Mouse (Mus musculus) G1E (cell line): ENCODE data around the gene Cntn2.

Experiments used
- CTCF ChIP-seq: IDR thresholded peaks from 2 replicates; pipeline ENCODE4 v1.5.1; 2012; ENCODE audit warnings: low read depth, low read length, inconsistent platforms, mixed read lengths
- GATA1 ChIP-seq: IDR thresholded peaks from 2 replicates; pipeline ENCODE4 v1.6.1; 2012; ENCODE audit warnings: borderline replicate concordance, low read length, inconsistent platforms, mixed read lengths
- TAL1 ChIP-seq: conservative IDR thresholded peaks from 2 replicates; pipeline ENCODE4 v1.6.1; 2012; ENCODE audit warnings: low read depth, low read length, inconsistent platforms, mixed read lengths

DNA sequence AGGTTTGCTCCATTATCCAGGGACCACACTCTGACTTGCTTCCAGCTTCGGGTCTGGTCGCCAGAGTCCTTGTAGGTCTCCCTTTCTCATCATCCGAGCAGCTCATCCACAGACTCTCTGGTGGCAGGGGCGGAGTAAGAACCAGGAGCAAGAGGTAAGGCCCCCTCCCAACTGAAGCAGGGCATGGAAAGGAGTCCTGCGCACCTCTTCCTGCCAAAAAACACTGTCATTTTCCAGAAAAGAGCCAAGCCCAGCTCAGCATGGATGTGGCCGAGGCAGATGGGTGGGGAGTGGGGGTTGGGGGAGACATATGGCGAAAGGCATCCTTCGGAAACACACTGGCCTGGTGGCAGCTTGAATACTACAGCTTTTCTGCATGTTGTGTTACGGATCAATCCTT lies 26.5 kb upstream of the Cntn2 start:
- TF ChIP-seq CTCF (no peak), GATA1 (no peak), TAL1 (no peak)
